16 mouse cellular contexts compared by ENCODE assay signal in the genomic region with DNA sequence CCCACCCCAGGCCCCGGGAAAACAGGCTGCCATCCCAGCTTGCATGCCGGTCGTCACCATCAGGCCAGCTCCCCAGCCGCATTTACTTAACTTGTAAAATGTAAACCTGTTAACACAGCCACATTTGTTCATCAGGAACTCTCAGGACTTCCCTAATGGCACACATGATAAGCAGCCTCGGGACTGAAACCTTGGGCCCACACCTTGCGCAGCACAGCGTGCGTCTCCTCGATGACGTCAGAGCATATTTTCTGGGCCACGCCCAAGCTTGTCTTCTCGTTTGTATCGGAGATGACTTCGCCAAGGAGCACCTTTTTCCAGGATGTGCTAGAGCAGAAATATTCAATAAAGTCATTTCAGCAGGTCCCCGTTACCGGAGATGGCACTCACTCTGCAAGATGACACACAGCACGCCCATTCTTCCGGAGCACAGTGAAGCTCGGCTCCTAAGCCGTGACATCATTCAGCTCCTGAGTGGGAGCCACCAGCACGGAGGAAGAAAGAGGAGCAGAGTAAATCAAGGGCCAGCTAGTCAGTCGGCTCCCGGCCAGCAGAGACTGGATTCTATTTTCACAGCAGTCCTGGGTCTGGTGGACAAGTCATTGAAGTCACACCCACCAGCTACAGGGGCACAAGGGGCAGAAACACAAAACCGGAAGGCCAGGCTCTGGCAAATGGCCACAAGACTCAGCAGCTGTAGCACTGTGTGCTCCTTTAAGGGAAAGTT. TPM values are rescaled to one million over a fixed set of nuclear protein-coding genes. Genes with fewer than 3 reads are reported as not detected.
DNase-seq lines count a peak whose midpoint lies in the region; ATAC-seq and TF ChIP-seq lines count a peak whose summit lies in the region.
"Had no signal": no experiment of that assay in that cellular context is flagged by ENCODE, and none has a peak within 500 bp of the region (broad histone marks: within the 10 kb centered on the region; RNA-seq: fewer than 3 reads in every experiment).

No protein-coding gene starts in this region.

- no peak for TF ChIP-seq CTCF in lung, embryonic 14.5 days (IDR thresholded peaks at IDR 0.05; ENCODE audit: low read depth)
- TF ChIP-seq CTCF in lung, postnatal 0 days (IDR thresholded peaks at IDR 0.05) = no peak
- TF ChIP-seq CTCF in cerebellum, adult 2 months (IDR thresholded peaks at IDR 0.05; ENCODE audit: borderline replicate concordance, insufficient read depth, low read depth, low read length) = no peak

- no peak; the same call in 1 of the 2 replicates for ATAC-seq in heart, embryonic 15.5 days (replicated peaks; ENCODE audit: insufficient number of reproducible peaks, insufficient read depth, low FRiP score, low read depth)
- ATAC-seq in lung, embryonic 14.5 days (ENCODE audit: insufficient read depth) = no peak
- no peak for ATAC-seq in lung, postnatal 0 days
- ATAC-seq in CD4-positive, CD25-positive, alpha-beta regulatory T cell, adult 4 months = peak; percentile 28
- ATAC-seq in hindbrain, embryonic 16.5 days = no peak

- no peak for TF ChIP-seq EP300 in lung, postnatal 0 days (IDR thresholded peaks at IDR 0.05)

- H3K4me1 ChIP-seq in heart, embryonic 15.5 days (replicated peaks) = peaks cover 17% of the 10 kb centered on the region
- no peaks in the 10 kb centered on the region for H3K4me1 ChIP-seq in lung, embryonic 14.5 days (ENCODE audit: insufficient read depth)
- H3K4me1 ChIP-seq in lung, postnatal 0 days (ENCODE audit: insufficient read depth, low read depth, low read length) = no peaks in the 10 kb centered on the region
- no peaks in the 10 kb centered on the region for H3K4me1 ChIP-seq in hindbrain, embryonic 16.5 days (ENCODE audit: control insufficient read depth, insufficient read depth, low read depth, low read length)
- H3K4me1 ChIP-seq in cerebellum, adult 2 months (ENCODE audit: control insufficient read depth, insufficient read depth, low read length) = peaks cover 4% of the 10 kb centered on the region; the same call in 1 of the 2 replicates

- peak overlapping the region; percentile 8; the same call in 1 of the 2 replicates for H3K4me2 ChIP-seq in heart, embryonic 15.5 days
- no peak overlapping the region for H3K4me2 ChIP-seq in lung, embryonic 14.5 days
- H3K4me2 ChIP-seq in lung, postnatal 0 days (replicated peaks; ENCODE audit: low read depth, low read length) = no peak overlapping the region
- no peak overlapping the region for H3K4me2 ChIP-seq in hindbrain, embryonic 16.5 days (ENCODE audit: low read length)

- no peaks in the 10 kb centered on the region for H3K9me3 ChIP-seq in heart, embryonic 15.5 days (replicated peaks)
- H3K9me3 ChIP-seq in lung, embryonic 14.5 days (ENCODE audit: low read depth, low read length) = no peaks in the 10 kb centered on the region
- H3K9me3 ChIP-seq in lung, postnatal 0 days (ENCODE audit: low read length) = no peaks in the 10 kb centered on the region
- no peaks in the 10 kb centered on the region for H3K9me3 ChIP-seq in hindbrain, embryonic 16.5 days (ENCODE audit: control insufficient read depth, low read length)
- H3K9me3 ChIP-seq: midbrain, embryonic 10.5 days had no signal

- H3K36me3 ChIP-seq in heart, embryonic 15.5 days = peaks cover 5% of the 10 kb centered on the region; the same call in 1 of the 2 replicates
- peaks cover 28% of the 10 kb centered on the region for H3K36me3 ChIP-seq in lung, embryonic 14.5 days (ENCODE audit: insufficient read depth)
- no peaks in the 10 kb centered on the region for H3K36me3 ChIP-seq in lung, postnatal 0 days (ENCODE audit: insufficient read depth, low read length)
- peaks cover 26% of the 10 kb centered on the region for H3K36me3 ChIP-seq in hindbrain, embryonic 16.5 days (ENCODE audit: control insufficient read depth, insufficient read depth, low read length)

- H3K27ac ChIP-seq in heart, embryonic 15.5 days = 0 out of 2 replicates have a peak overlapping the region, but pooled peaks have one; percentile 21
- no peak overlapping the region for H3K27ac ChIP-seq in lung, embryonic 14.5 days (ENCODE audit: low read depth)
- no peak overlapping the region for H3K27ac ChIP-seq in lung, postnatal 0 days (ENCODE audit: low read length)
- H3K27ac ChIP-seq in hindbrain, embryonic 16.5 days (ENCODE audit: low read depth, low read length) = no peak overlapping the region
- H3K27ac ChIP-seq in cerebellum, adult 2 months (ENCODE audit: insufficient read depth, low read length) = no peak overlapping the region
- H3K27ac ChIP-seq: midbrain, embryonic 10.5 days had no signal

- H3K4me3 ChIP-seq in heart, embryonic 15.5 days = no peak overlapping the region
- H3K4me3 ChIP-seq in lung, embryonic 14.5 days (ENCODE audit: low read depth, low read length) = no peak overlapping the region
- no peak overlapping the region for H3K4me3 ChIP-seq in lung, postnatal 0 days (ENCODE audit: low read depth, low read length)
- H3K4me3 ChIP-seq in hindbrain, embryonic 16.5 days (ENCODE audit: low read length) = no peak overlapping the region
- H3K4me3 ChIP-seq in cerebellum, adult 2 months (replicated peaks; ENCODE audit: insufficient read depth, low read depth, low read length) = no peak overlapping the region
- H3K4me3 ChIP-seq: midbrain, embryonic 10.5 days had no signal

- H3K27me3 ChIP-seq in heart, embryonic 15.5 days = no peaks in the 10 kb centered on the region
- no peaks in the 10 kb centered on the region for H3K27me3 ChIP-seq in lung, embryonic 14.5 days (ENCODE audit: insufficient read depth, low read length)
- H3K27me3 ChIP-seq in lung, postnatal 0 days (replicated peaks; ENCODE audit: insufficient read depth, low read length) = no peaks in the 10 kb centered on the region
- H3K27me3 ChIP-seq in hindbrain, embryonic 16.5 days (replicated peaks; ENCODE audit: control insufficient read depth, insufficient read depth, low read length) = no peaks in the 10 kb centered on the region
- H3K27me3 ChIP-seq in cerebellum, adult 2 months (ENCODE audit: control insufficient read depth, insufficient read depth, low read length) = no peaks in the 10 kb centered on the region

- no peak for TF ChIP-seq POLR2A in cerebellum, adult 2 months (IDR thresholded peaks at IDR 0.05; ENCODE audit: borderline replicate concordance, insufficient read depth, low read length)

- H3K9ac ChIP-seq in heart, embryonic 15.5 days = no peak overlapping the region
- no peak overlapping the region for H3K9ac ChIP-seq in lung, embryonic 14.5 days
- H3K9ac ChIP-seq in lung, postnatal 0 days (replicated peaks; ENCODE audit: low read depth) = no peak overlapping the region
- no peak overlapping the region for H3K9ac ChIP-seq in hindbrain, embryonic 16.5 days (ENCODE audit: low read depth, low read length)

- 77% methylated on average over 24 of the region's 24 CpGs for WGBS in heart, embryonic 15.5 days
- 84% methylated on average over 24 of the region's 24 CpGs for WGBS in lung, embryonic 14.5 days
- 78% methylated on average over 24 of the region's 24 CpGs for WGBS in lung, postnatal 0 days
- whole genome bisulfite sequencing in hindbrain, embryonic 16.5 days = 89% methylated on average over 24 of the region's 24 CpGs
- 87% methylated on average over 24 of the region's 24 CpGs for WGBS in cerebellum, adult 2 months

- DNase-seq in heart, adult 9 months (ENCODE audit: low spot score in 2 of 2) = no peak
- peak; percentile 33 for DNase-seq in lung, embryonic 14.5 days
- no peak for DNase-seq in lung, postnatal 0 days (ENCODE audit: low spot score)
- DNase-seq in lung, postnatal 4 days = peak; percentile 29 to 72
- DNase-seq in cerebellum, adult 2 months = no peak
- DNase-seq: adrenal gland, postnatal 25 days; B cell, adult 2 months; cerebellum, adult 11-12 months; spleen, adult 18-20 months had no signal

RNA-seq across cellular contexts. Expression of a gene that starts 18.7 kb away (rescaled TPM):
- polyA plus RNA-seq in heart, embryonic 15.5 days (2015; fragmentation: Nextera tagmentation; extraction: Ambion mirVana) = 5.8 and 8.7 TPM in 2 replicates
- 10.3 and 12.0 TPM in 2 replicates for polyA plus RNA-seq in lung, embryonic 14.5 days (2014; fragmentation: Nextera tagmentation; extraction: Ambion mirVana)
- polyA plus RNA-seq in lung, postnatal 0 days (2015; fragmentation: Nextera tagmentation; extraction: Ambion mirVana) = 5.6 and 6.7 TPM in 2 replicates
- 10 to 100 TPM; 34.6 to 43.5 TPM for polyA plus RNA-seq in CD4-positive, CD25-positive, alpha-beta regulatory T cell, adult 4 months (2017; shearing (Covaris generic))
- 15.8 and 17.1 TPM in 2 replicates for polyA plus RNA-seq in hindbrain, embryonic 16.5 days (2015; fragmentation: Nextera tagmentation; extraction: Ambion mirVana)
- 15.7 and 16.3 TPM in 2 replicates for polyA plus RNA-seq in cerebellum, adult 2 months (2012; rRNA removed)

RNA-seq across cellular contexts. Expression of a gene that starts 20.5 kb away (rescaled TPM):
- 55.1 and 60.2 TPM in 2 replicates for polyA plus RNA-seq in heart, embryonic 15.5 days (2015; fragmentation: Nextera tagmentation; extraction: Ambion mirVana)
- 87.0 and 94.3 TPM in 2 replicates for polyA plus RNA-seq in lung, embryonic 14.5 days (2014; fragmentation: Nextera tagmentation; extraction: Ambion mirVana)
- 74.0 and 75.7 TPM in 2 replicates for polyA plus RNA-seq in lung, postnatal 0 days (2015; fragmentation: Nextera tagmentation; extraction: Ambion mirVana)
- polyA plus RNA-seq in CD4-positive, CD25-positive, alpha-beta regulatory T cell, adult 4 months (2017; shearing (Covaris generic)) = 10 to 100 TPM; 47.7 to 49.9 TPM
- 138 and 152 TPM in 2 replicates for polyA plus RNA-seq in hindbrain, embryonic 16.5 days (2015; fragmentation: Nextera tagmentation; extraction: Ambion mirVana)
- 121 and 129 TPM in 2 replicates for polyA plus RNA-seq in cerebellum, adult 2 months (2012; rRNA removed)

RNA-seq across cellular contexts. Expression of a gene that starts 42.8 kb away (rescaled TPM):
- not detected in 2 replicates for polyA plus RNA-seq in heart, embryonic 15.5 days (2015; fragmentation: Nextera tagmentation; extraction: Ambion mirVana)
- polyA plus RNA-seq in lung, embryonic 14.5 days (2014; fragmentation: Nextera tagmentation; extraction: Ambion mirVana) = not detected in 2 replicates
- polyA plus RNA-seq in lung, postnatal 0 days (2015; fragmentation: Nextera tagmentation; extraction: Ambion mirVana) = not detected in 2 replicates
- not detected for polyA plus RNA-seq in CD4-positive, CD25-positive, alpha-beta regulatory T cell, adult 4 months (2017; shearing (Covaris generic))
- polyA plus RNA-seq in hindbrain, embryonic 16.5 days (2015; fragmentation: Nextera tagmentation; extraction: Ambion mirVana) = not detected in 2 replicates
- polyA plus RNA-seq in cerebellum, adult 2 months (2012; rRNA removed) = 0.11 TPM in 1 of 2 replicates, not detected in the other
- polyA plus RNA-seq: heart, embryonic 14.5 days; liver, adult 2 months; midbrain, embryonic 10.5 days; neural tube, embryonic 11.5 days had no signal

Comparison
In these comparisons a context has a peak if more than half of its experiments do, and no peak if none do; other contexts are left out.
1. DNase-seq: peak in lung, embryonic 14.5 days (single experiment) and lung, postnatal 4 days (2 of 2); none in heart, adult 9 months (0 of 2), lung, postnatal 0 days (single experiment) and cerebellum, adult 2 months (0 of 2).